Mouse (Mus musculus) heart, postnatal 0 days (tissue): ENCODE measurements around the gene Lgals3bp.
A peak's percentile ranks its signal among the peaks of the same experiment; 100 is the strongest.

Experiments
- CTCF ChIP-seq: IDR thresholded peaks from 2 replicates; pipeline ENCODE4 v1.5.1; 2016; ENCODE audit warnings: antibody characterized with exemption, control low read depth, low read depth
- EP300 ChIP-seq: IDR thresholded peaks from 2 replicates; pipeline ENCODE4 v1.6.1; 2016; ENCODE audit warnings: antibody characterized with exemption, low read depth

DNA sequence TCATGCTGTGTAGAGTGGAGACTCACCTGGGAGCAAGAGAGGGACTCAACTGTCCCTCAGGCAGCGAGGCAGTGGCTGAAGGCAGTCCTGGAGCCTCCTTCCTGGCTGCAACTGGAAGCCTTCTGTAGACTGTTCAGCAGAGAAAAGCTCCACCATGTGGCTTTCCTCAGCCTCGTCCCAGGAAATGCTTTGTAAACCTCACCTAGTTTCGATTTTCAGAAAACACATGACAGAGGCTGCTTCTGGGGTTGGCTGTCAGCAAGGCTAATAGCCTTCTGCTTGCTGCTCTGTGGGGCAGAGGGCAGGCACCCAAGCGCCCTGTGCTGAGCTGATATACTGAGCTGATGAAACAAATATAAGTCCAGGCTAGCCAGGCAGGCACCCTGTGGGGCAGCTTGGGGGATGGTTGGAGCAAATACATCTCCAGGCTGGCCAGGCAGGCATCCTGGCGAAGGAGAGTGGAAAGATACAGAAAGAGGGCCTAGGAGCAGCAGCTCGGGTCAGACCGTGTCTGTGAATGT lies at the start of gene Lgals3bp:
- peak; percentile 37 for TF ChIP-seq CTCF
- no peak for TF ChIP-seq EP300
